Mouse (Mus musculus) heart, embryonic 16.5 days (tissue): ENCODE results near the gene Aqr. TPM values are rescaled to one million over a fixed set of nuclear protein-coding genes. Genes with fewer than 3 reads are reported as not detected.

Source experiments
- ATAC-seq: fragments of 200-750 bp; cut with Nextera tagmentation; replicated peaks from 2 replicates; pipeline ENCODE4 v1.8.0; 2017; ENCODE audit warnings: moderate number of reproducible peaks; ENCODE audit not compliant: insufficient read depth, low FRiP score; ENCODE audit errors: extremely low read depth
- H3K27ac ChIP-seq: fragments of 300-500 bp; sonication (generic); 2 replicates; pipeline ENCODE4 v1.5.1; 2014; ENCODE audit warnings: mild to moderate bottlenecking, low read length, control low read depth, moderate library complexity
- H3K27me3 ChIP-seq: fragments of 300-500 bp; sonication (generic); 2 replicates; pipeline ENCODE4 v1.6.1; 2014; ENCODE audit warnings: low read length, mixed read lengths; ENCODE audit not compliant: control insufficient read depth, insufficient read depth
- H3K36me3 ChIP-seq: fragments of 300-500 bp; sonication (generic); 2 replicates; pipeline ENCODE4 v1.6.1; 2014; ENCODE audit not compliant: control insufficient read depth, insufficient read depth
- H3K4me1 ChIP-seq: fragments of 300-500 bp; sonication (generic); 2 replicates; pipeline ENCODE4 v1.6.1; 2014; ENCODE audit warnings: low read length, mixed read lengths; ENCODE audit not compliant: control insufficient read depth, insufficient read depth
- H3K4me2 ChIP-seq: fragments of 300-500 bp; sonication (generic); 2 replicates; pipeline ENCODE4 v1.6.1; 2014; ENCODE audit warnings: low read depth, mild to moderate bottlenecking, control low read depth, low read length
- H3K4me3 ChIP-seq: fragments of 300-500 bp; sonication (generic); 2 replicates; pipeline ENCODE4 v1.5.1; 2014; ENCODE audit warnings: mild to moderate bottlenecking, control low read depth, low read length
- H3K9ac ChIP-seq: fragments of 300-500 bp; sonication (generic); 2 replicates; pipeline ENCODE4 v1.6.1; 2014; ENCODE audit warnings: low read length, control low read depth
- H3K9me3 ChIP-seq: fragments of 300-500 bp; sonication (generic); replicated peaks from 2 replicates; pipeline ENCODE4 v1.6.1; 2016; ENCODE audit warnings: low read length; ENCODE audit not compliant: control insufficient read depth
- WGBS: fragments of 180-500 bp; shearing (Covaris S2); extraction: QIAGEN DNeasy Blood & Tissue Kit; methylation state at CpG from one replicate; pipeline ENCODE4 v1.1.7; 2014; 5-methylcytosine and 5-hydroxymethylcytosine counted together
- polyA plus RNA-seq: library from polyadenylated mRNA; unstranded; fragments of >200 nt; fragmentation: Nextera tagmentation; extraction: Ambion mirVana; gene quantifications from 2 replicates; pipeline ENCODE4 v1.2.1, GENCODE M21; 2015

Gene Aqr
- polyA plus RNA-seq, 1 experiment from 2014 or later, result 21.9 TPM

- Histone ChIP-seq H3K27ac (no peak overlapping the region), H3K4me2 (no peak overlapping the region), H3K9me3 (no peaks in the 10 kb centered on the region), H3K4me1 (peaks cover 7% of the 10 kb centered on the region; the same call in 1 of the 2 replicates), H3K9ac (no peak overlapping the region), H3K4me3 (no peak overlapping the region), H3K27me3 (no peaks in the 10 kb centered on the region), H3K36me3 (peaks cover 20% of the 10 kb centered on the region)
- WGBS, result 86% methylated on average over 5 of the region's 5 CpGs
- ATAC-seq, result no peak; the same call in 1 of the 2 replicates
Measured at GRCm38 (mm10) chr2:114099109-114099508, 87.7 kb downstream of the Aqr start.

GRCm38 (mm10) chr2:114097627-114098026 lies 89.2 kb downstream of the Aqr start:
- Histone ChIP-seq H3K4me1 (peaks cover 7% of the 10 kb centered on the region; the same call in 1 of the 2 replicates), H3K9ac (no peak overlapping the region), H3K36me3 (peaks cover 13% of the 10 kb centered on the region), H3K4me2 (no peak overlapping the region), H3K9me3 (no peaks in the 10 kb centered on the region), H3K27ac (no peak overlapping the region), H3K27me3 (no peaks in the 10 kb centered on the region), H3K4me3 (no peak overlapping the region)
- 36% methylated on average over 4 of the region's 4 CpGs for WGBS
- ATAC-seq, result peak; percentile 56; the same call in 1 of the 2 replicates

GRCm38 (mm10) chr2:114096570-114096969 lies 90.3 kb downstream of the Aqr start:
- 63% methylated on average over 1 of the region's 1 CpGs for WGBS
- Histone ChIP-seq H3K27me3 (no peaks in the 10 kb centered on the region), H3K9ac (no peak overlapping the region), H3K4me3 (no peak overlapping the region), H3K4me2 (no peak overlapping the region), H3K9me3 (no peaks in the 10 kb centered on the region), H3K36me3 (peaks cover 13% of the 10 kb centered on the region), H3K27ac (no peak overlapping the region), H3K4me1 (peaks cover 7% of the 10 kb centered on the region; the same call in 1 of the 2 replicates)
- no peak for ATAC-seq

GRCm38 (mm10) chr2:114095348-114095747 lies 91.5 kb downstream of the Aqr start:
- WGBS, result 73% methylated on average over 5 of the region's 5 CpGs
- ATAC-seq, result no peak
- H3K36me3 ChIP-seq, result peaks cover 4% of the 10 kb centered on the region
- H3K27me3 ChIP-seq, result no peaks in the 10 kb centered on the region
- H3K9ac ChIP-seq, result no peak overlapping the region
- no peak overlapping the region for H3K4me3 ChIP-seq
- H3K4me1 ChIP-seq, result peaks cover 9% of the 10 kb centered on the region; the same call in 1 of the 2 replicates
- H3K27ac ChIP-seq, result no peak overlapping the region
- H3K9me3 ChIP-seq, result no peaks in the 10 kb centered on the region
- no peak overlapping the region for H3K4me2 ChIP-seq

- H3K27me3 ChIP-seq, result no peaks in the 10 kb centered on the region
- no peak overlapping the region for H3K27ac ChIP-seq
- peaks cover 7% of the 10 kb centered on the region; the same call in 1 of the 2 replicates for H3K4me1 ChIP-seq
- no peak for ATAC-seq
- no peak overlapping the region for H3K9ac ChIP-seq
- no peaks in the 10 kb centered on the region for H3K9me3 ChIP-seq
- H3K4me3 ChIP-seq, result no peak overlapping the region
- H3K4me2 ChIP-seq, result no peak overlapping the region
- 100% methylated on average over 1 of the region's 1 CpGs for WGBS
- no peaks in the 10 kb centered on the region for H3K36me3 ChIP-seq
Measured at GRCm38 (mm10) chr2:114094696-114095095, 92.1 kb downstream of the Aqr start.

- no peaks in the 10 kb centered on the region for H3K36me3 ChIP-seq
- ATAC-seq, result no peak
- H3K27ac ChIP-seq, result no peak overlapping the region
- no peak overlapping the region for H3K9ac ChIP-seq
- H3K4me1 ChIP-seq, result peaks cover 7% of the 10 kb centered on the region; the same call in 1 of the 2 replicates
- no peak overlapping the region for H3K4me3 ChIP-seq
- no peaks in the 10 kb centered on the region for H3K27me3 ChIP-seq
- 72% methylated on average over 9 of the region's 9 CpGs for WGBS
- no peak overlapping the region for H3K4me2 ChIP-seq
- no peaks in the 10 kb centered on the region for H3K9me3 ChIP-seq
Measured at GRCm38 (mm10) chr2:114093577-114093976, 93.2 kb downstream of the Aqr start.

GRCm38 (mm10) chr2:114089862-114090261 lies 97.0 kb downstream of the Aqr start:
- no peak overlapping the region for H3K4me3 ChIP-seq
- H3K27ac ChIP-seq, result no peak overlapping the region
- no peak overlapping the region for H3K9ac ChIP-seq
- H3K9me3 ChIP-seq, result no peaks in the 10 kb centered on the region
- no peaks in the 10 kb centered on the region for H3K36me3 ChIP-seq
- H3K27me3 ChIP-seq, result no peaks in the 10 kb centered on the region
- 0 out of 2 replicates have a peak, but pooled peaks cover 2% of the 10 kb centered on the region for H3K4me1 ChIP-seq
- WGBS, result 66% methylated on average over 3 of the region's 3 CpGs
- no peak overlapping the region for H3K4me2 ChIP-seq
- no peak for ATAC-seq

GRCm38 (mm10) chr2:114087271-114087670 lies 99.6 kb downstream of the Aqr start:
- no peak overlapping the region for H3K4me2 ChIP-seq
- ATAC-seq, result no peak
- H3K4me3 ChIP-seq, result no peak overlapping the region
- H3K27me3 ChIP-seq, result no peaks in the 10 kb centered on the region
- H3K9ac ChIP-seq, result no peak overlapping the region
- no peak overlapping the region for H3K27ac ChIP-seq
- no peaks in the 10 kb centered on the region for H3K9me3 ChIP-seq
- H3K36me3 ChIP-seq, result no peaks in the 10 kb centered on the region
- WGBS, result 37% methylated on average over 1 of the region's 1 CpGs
- 0 out of 2 replicates have a peak, but pooled peaks cover 2% of the 10 kb centered on the region for H3K4me1 ChIP-seq

- Histone ChIP-seq H3K27ac (peak overlapping the region; percentile 39), H3K4me1 (0 out of 2 replicates have a peak, but pooled peaks cover 10% of the 10 kb centered on the region), H3K9me3 (no peaks in the 10 kb centered on the region; the same call in 1 of the 2 replicates), H3K4me2 (no peak overlapping the region), H3K9ac (no peak overlapping the region), H3K4me3 (no peak overlapping the region), H3K36me3 (no peaks in the 10 kb centered on the region), H3K27me3 (no peaks in the 10 kb centered on the region)
- peak; percentile 63 for ATAC-seq
- WGBS, result 25% methylated on average over 2 of the region's 2 CpGs
Measured at GRCm38 (mm10) chr2:114071876-114072275, 114.9 kb downstream of the Aqr start.
